Mouse (Mus musculus): ENCODE measurements at regions not wholly inside any gene's neighbourhood (a gene's known extent, or its start where the extent isn't known, plus 50 kb on each side); places are given as distances from the start of the nearest gene placed in this dataset.

- Histone ChIP-seq H3K27ac (replicated peaks in 1 of 2; ENCODE audit: control insufficient read depth in 1 of 2, insufficient read depth in 1 of 2, low read depth in 2 of 2, low read length in 2 of 2) (no peak overlapping the region), H3K9ac (ENCODE audit: low read length) (no peak overlapping the region), H3K4me1 (ENCODE audit: control insufficient read depth in 2 of 2, insufficient read depth in 2 of 2, low read length in 2 of 2) (peaks cover 4 to 5% of the 10 kb centered on the region in 2 experiments; a peak in 2 of 4 replicates), H3K9me3 (ENCODE audit: control insufficient read depth, low read length) (no peaks in the 10 kb centered on the region), H3K4me3 (ENCODE audit: control insufficient read depth in 1 of 2, insufficient read depth in 1 of 2, low read depth in 1 of 2, low read length in 2 of 2) (no peak overlapping the region), H3K27me3 (ENCODE audit: control insufficient read depth, insufficient read depth, low read length) (no peaks in the 10 kb centered on the region; the same call in 1 of the 2 replicates), H3K36me3 (ENCODE audit: control insufficient read depth, insufficient read depth, low read length) (no peaks in the 10 kb centered on the region), H3K4me2 (ENCODE audit: low read length) (no peak overlapping the region)
- WGBS, result 63% methylated on average over 3 of the region's 3 CpGs
- no peak for ATAC-seq (ENCODE audit: insufficient number of reproducible peaks, insufficient read depth, low FRiP score, low read depth)
Observed at GRCm38 (mm10) chr13:37587911-37588310, 190.3 kb upstream of the Rreb1 start.

- no peaks in the 10 kb centered on the region; the same call in 1 of the 2 replicates for H3K27me3 ChIP-seq (ENCODE audit: control insufficient read depth, insufficient read depth, low read length)
- WGBS, result 91% methylated on average over 8 of the region's 8 CpGs
- ATAC-seq (ENCODE audit: insufficient number of reproducible peaks, insufficient read depth, low FRiP score, low read depth), result no peak
- no peaks in the 10 kb centered on the region for H3K36me3 ChIP-seq (ENCODE audit: control insufficient read depth, insufficient read depth, low read length)
- H3K4me2 ChIP-seq (ENCODE audit: low read length), result no peak overlapping the region
- H3K4me1 ChIP-seq (ENCODE audit: control insufficient read depth in 2 of 2, insufficient read depth in 2 of 2, low read length in 2 of 2), result peaks cover 4 to 7% of the 10 kb centered on the region in 2 experiments; a peak in 2 of 4 replicates
- H3K27ac ChIP-seq (replicated peaks in 1 of 2; ENCODE audit: control insufficient read depth in 1 of 2, insufficient read depth in 1 of 2, low read depth in 2 of 2, low read length in 2 of 2), result no peak overlapping the region
- no peaks in the 10 kb centered on the region for H3K9me3 ChIP-seq (ENCODE audit: control insufficient read depth, low read length)
- H3K4me3 ChIP-seq (ENCODE audit: control insufficient read depth in 1 of 2, insufficient read depth in 1 of 2, low read depth in 1 of 2, low read length in 2 of 2), result no peak overlapping the region
- H3K9ac ChIP-seq (ENCODE audit: low read length), result no peak overlapping the region
Observed at GRCm38 (mm10) chr13:37588528-37589176, 189.5 kb upstream of the Rreb1 start.

GRCm38 (mm10) chr13:37592149-37592548 lies 186.1 kb upstream of the Rreb1 start:
- 78% methylated on average over 5 of the region's 5 CpGs for WGBS
- Histone ChIP-seq H3K27ac (replicated peaks in 1 of 2; ENCODE audit: control insufficient read depth in 1 of 2, insufficient read depth in 1 of 2, low read depth in 2 of 2, low read length in 2 of 2) (no peak overlapping the region), H3K4me3 (ENCODE audit: control insufficient read depth in 1 of 2, insufficient read depth in 1 of 2, low read depth in 1 of 2, low read length in 2 of 2) (no peak overlapping the region), H3K9ac (ENCODE audit: low read length) (no peak overlapping the region), H3K36me3 (ENCODE audit: control insufficient read depth, insufficient read depth, low read length) (no peaks in the 10 kb centered on the region), H3K4me2 (ENCODE audit: low read length) (no peak overlapping the region), H3K4me1 (ENCODE audit: control insufficient read depth in 2 of 2, insufficient read depth in 2 of 2, low read length in 2 of 2) (peaks cover 4 to 9% of the 10 kb centered on the region in 2 experiments; a peak in 2 of 4 replicates), H3K27me3 (ENCODE audit: control insufficient read depth, insufficient read depth, low read length) (no peaks in the 10 kb centered on the region; the same call in 1 of the 2 replicates), H3K9me3 (ENCODE audit: control insufficient read depth, low read length) (no peaks in the 10 kb centered on the region)
- no peak for ATAC-seq (ENCODE audit: insufficient number of reproducible peaks, insufficient read depth, low FRiP score, low read depth)

GRCm38 (mm10) chr13:37595196-37595595 lies 183.0 kb upstream of the Rreb1 start:
- Histone ChIP-seq H3K27ac (replicated peaks in 1 of 2; ENCODE audit: control insufficient read depth in 1 of 2, insufficient read depth in 1 of 2, low read depth in 2 of 2, low read length in 2 of 2) (no peak overlapping the region), H3K9ac (ENCODE audit: low read length) (no peak overlapping the region), H3K4me2 (ENCODE audit: low read length) (no peak overlapping the region), H3K27me3 (ENCODE audit: control insufficient read depth, insufficient read depth, low read length) (no peaks in the 10 kb centered on the region), H3K4me3 (ENCODE audit: control insufficient read depth in 1 of 2, insufficient read depth in 1 of 2, low read depth in 1 of 2, low read length in 2 of 2) (no peak overlapping the region), H3K4me1 (ENCODE audit: control insufficient read depth in 2 of 2, insufficient read depth in 2 of 2, low read length in 2 of 2) (peaks cover 15 to 18% of the 10 kb centered on the region in 2 experiments), H3K36me3 (ENCODE audit: control insufficient read depth, insufficient read depth, low read length) (no peaks in the 10 kb centered on the region), H3K9me3 (ENCODE audit: control insufficient read depth, low read length) (no peaks in the 10 kb centered on the region)
- ATAC-seq (ENCODE audit: insufficient number of reproducible peaks, insufficient read depth, low FRiP score, low read depth), result no peak
- 43% methylated on average over 8 of the region's 8 CpGs for WGBS

GRCm38 (mm10) chr13:37597575-37597974 lies 180.6 kb upstream of the Rreb1 start:
- Histone ChIP-seq H3K9ac (ENCODE audit: low read length) (peak overlapping the region; percentile 12; the same call in 1 of the 2 replicates), H3K9me3 (ENCODE audit: control insufficient read depth, low read length) (no peaks in the 10 kb centered on the region), H3K4me3 (ENCODE audit: control insufficient read depth in 1 of 2, insufficient read depth in 1 of 2, low read depth in 1 of 2, low read length in 2 of 2) (no peak overlapping the region), H3K27me3 (ENCODE audit: control insufficient read depth, insufficient read depth, low read length) (no peaks in the 10 kb centered on the region), H3K36me3 (ENCODE audit: control insufficient read depth, insufficient read depth, low read length) (no peaks in the 10 kb centered on the region), H3K4me2 (ENCODE audit: low read length) (no peak overlapping the region), H3K27ac (replicated peaks in 1 of 2; ENCODE audit: control insufficient read depth in 1 of 2, insufficient read depth in 1 of 2, low read depth in 2 of 2, low read length in 2 of 2) (no peak overlapping the region), H3K4me1 (ENCODE audit: control insufficient read depth in 2 of 2, insufficient read depth in 2 of 2, low read length in 2 of 2) (peaks cover 17 to 39% of the 10 kb centered on the region in 2 experiments)
- ATAC-seq (ENCODE audit: insufficient number of reproducible peaks, insufficient read depth, low FRiP score, low read depth), result no peak
- WGBS, result 69% methylated on average over 8 of the region's 8 CpGs

GRCm38 (mm10) chr13:37598165-37598775 lies 179.9 kb upstream of the Rreb1 start:
- no peak; the same call in 1 of the 2 replicates for ATAC-seq (ENCODE audit: insufficient number of reproducible peaks, insufficient read depth, low FRiP score, low read depth)
- H3K9me3 ChIP-seq (ENCODE audit: control insufficient read depth, low read length), result no peaks in the 10 kb centered on the region
- WGBS, result 50% methylated on average over 10 of the region's 10 CpGs
- no peaks in the 10 kb centered on the region for H3K27me3 ChIP-seq (ENCODE audit: control insufficient read depth, insufficient read depth, low read length)
- no peak overlapping the region for H3K4me2 ChIP-seq (ENCODE audit: low read length)
- peaks cover 20 to 43% of the 10 kb centered on the region in 2 experiments for H3K4me1 ChIP-seq (ENCODE audit: control insufficient read depth in 2 of 2, insufficient read depth in 2 of 2, low read length in 2 of 2)
- 0 out of 4 replicates have a peak overlapping the region, but pooled peaks of 1 of the 2 experiments have one; percentile 6 for H3K27ac ChIP-seq (replicated peaks in 1 of 2; ENCODE audit: control insufficient read depth in 1 of 2, insufficient read depth in 1 of 2, low read depth in 2 of 2, low read length in 2 of 2)
- H3K9ac ChIP-seq (ENCODE audit: low read length), result peak overlapping the region; percentile 12; the same call in 1 of the 2 replicates
- no peak overlapping the region for H3K4me3 ChIP-seq (ENCODE audit: control insufficient read depth in 1 of 2, insufficient read depth in 1 of 2, low read depth in 1 of 2, low read length in 2 of 2)
- no peaks in the 10 kb centered on the region for H3K36me3 ChIP-seq (ENCODE audit: control insufficient read depth, insufficient read depth, low read length)

- 91% methylated on average over 1 of the region's 1 CpGs for WGBS
- Histone ChIP-seq H3K4me1 (ENCODE audit: control insufficient read depth in 2 of 2, insufficient read depth in 2 of 2, low read length in 2 of 2) (peaks cover 28 to 52% of the 10 kb centered on the region in 2 experiments), H3K4me2 (ENCODE audit: low read length) (no peak overlapping the region)
Observed at GRCm38 (mm10) chr13:37599679-37600078, 178.5 kb upstream of the Rreb1 start.

More at GRCm38 (mm10) chr13:37599679-37600078, 178.5 kb upstream of the Rreb1 start:
- H3K9ac ChIP-seq (ENCODE audit: low read length), result no peak overlapping the region
- no peak for ATAC-seq (ENCODE audit: insufficient number of reproducible peaks, insufficient read depth, low FRiP score, low read depth)
- H3K27ac ChIP-seq (replicated peaks in 1 of 2; ENCODE audit: control insufficient read depth in 1 of 2, insufficient read depth in 1 of 2, low read depth in 2 of 2, low read length in 2 of 2), result no peak overlapping the region
- no peak overlapping the region for H3K4me3 ChIP-seq (ENCODE audit: control insufficient read depth in 1 of 2, insufficient read depth in 1 of 2, low read depth in 1 of 2, low read length in 2 of 2)
- no peaks in the 10 kb centered on the region for H3K36me3 ChIP-seq (ENCODE audit: control insufficient read depth, insufficient read depth, low read length)
- no peaks in the 10 kb centered on the region for H3K27me3 ChIP-seq (ENCODE audit: control insufficient read depth, insufficient read depth, low read length)
- no peaks in the 10 kb centered on the region for H3K9me3 ChIP-seq (ENCODE audit: control insufficient read depth, low read length)

Measured in heart, embryonic 14.5 days (tissue).